Mouse (Mus musculus) hindbrain, postnatal 0 days (tissue): ENCODE results near the gene Cd93. TPM values are rescaled to one million over a fixed set of nuclear protein-coding genes. Genes with fewer than 3 reads are reported as not detected.

Experiments used
- ATAC-seq: fragments of 200-750 bp; cut with Nextera tagmentation; 2 replicates; pipeline ENCODE4 v1.8.0; 2017; ENCODE audit warnings: mild to moderate bottlenecking, moderate TSS enrichment, moderate library complexity
- DNase-seq: peaks from one replicate; pipeline ENCODE4 v3.0.0-alpha.2; 2015; ENCODE audit warnings: low spot score
- H3K27ac ChIP-seq: fragments of 300-500 bp; sonication (generic); 2 replicates; pipeline ENCODE4 v1.5.1; 2014; ENCODE audit warnings: mild to moderate bottlenecking
- H3K27me3 ChIP-seq: fragments of 300-500 bp; sonication (generic); 2 replicates; pipeline ENCODE4 v1.6.1; 2014; ENCODE audit warnings: low read length, mixed read lengths; ENCODE audit not compliant: insufficient read depth
- H3K36me3 ChIP-seq: fragments of 300-500 bp; sonication (generic); 2 replicates; pipeline ENCODE4 v1.6.1; 2014; ENCODE audit warnings: low read length, mixed read lengths; ENCODE audit not compliant: insufficient read depth
- H3K4me1 ChIP-seq: fragments of 300-500 bp; sonication (generic); 2 replicates; pipeline ENCODE4 v1.6.1; 2014; ENCODE audit warnings: antibody characterized with exemption, low read length, mixed read lengths; ENCODE audit not compliant: insufficient read depth
- H3K4me2 ChIP-seq: fragments of 300-500 bp; sonication (generic); 2 replicates; pipeline ENCODE4 v1.6.1; 2014; ENCODE audit warnings: low read depth, mild to moderate bottlenecking, low read length, moderate library complexity, mixed read lengths
- H3K4me3 ChIP-seq: fragments of 300-500 bp; sonication (generic); 2 replicates; pipeline ENCODE4 v1.5.1; 2014; ENCODE audit warnings: low read length
- H3K9ac ChIP-seq: fragments of 300-500 bp; sonication (generic); replicated peaks from 2 replicates; pipeline ENCODE4 v1.6.1; 2014; ENCODE audit warnings: mild to moderate bottlenecking, low read length, moderate library complexity, mixed read lengths
- H3K9me3 ChIP-seq: fragments of 300-500 bp; sonication (generic); 2 replicates; pipeline ENCODE4 v1.6.1; 2016; ENCODE audit warnings: low read length, mixed read lengths
- CTCF ChIP-seq: IDR thresholded peaks from 2 replicates; pipeline ENCODE4 v1.5.1; 2016; ENCODE audit warnings: antibody characterized with exemption, control low read depth, low read depth
- WGBS: fragments of 180-500 bp; shearing (Covaris S2); extraction: QIAGEN DNeasy Blood & Tissue Kit; methylation state at CpG from one replicate; pipeline ENCODE4 v1.1.7; 2014; 5-methylcytosine and 5-hydroxymethylcytosine counted together
- polyA plus RNA-seq: library from polyadenylated mRNA; unstranded; fragments of >200 nt; fragmentation: Nextera tagmentation; extraction: Ambion mirVana; gene quantifications from 2 replicates; pipeline ENCODE4 v1.2.1, GENCODE M21; 2015
- total RNA-seq: library from RNA; depleted of rRNA; stranded (reverse); fragments of >200 nt; gene quantifications from 2 replicates; pipeline ENCODE4 v1.2.3, GENCODE M21; 2014

Cd93 gene
- total and polyA plus RNA-seq, 2 experiments from 2014 or later: 5.3 to 21.5 TPM

- H3K27ac ChIP-seq: no peak overlapping the region
- H3K4me3 ChIP-seq: no peak overlapping the region
- no peaks in the 10 kb centered on the region; the same call in 1 of the 2 replicates for H3K4me1 ChIP-seq
- 70% methylated on average over 2 of the region's 2 CpGs for WGBS
- DNase-seq: no peak
- no peak for ATAC-seq
- no peaks in the 10 kb centered on the region for H3K27me3 ChIP-seq
- no peak for TF ChIP-seq CTCF
- no peak overlapping the region for H3K4me2 ChIP-seq
- H3K9ac ChIP-seq: no peak overlapping the region
- H3K36me3 ChIP-seq: no peaks in the 10 kb centered on the region
- no peaks in the 10 kb centered on the region for H3K9me3 ChIP-seq
Observed at GRCm38 (mm10) chr2:148477346-148477745, 34.0 kb upstream of the Cd93 start.

GRCm38 (mm10) chr2:148476576-148476975 lies 33.2 kb upstream of the Cd93 start:
- no peaks in the 10 kb centered on the region; the same call in 1 of the 2 replicates for H3K4me1 ChIP-seq
- H3K4me3 ChIP-seq: no peak overlapping the region
- H3K27ac ChIP-seq: no peak overlapping the region
- no peak for TF ChIP-seq CTCF
- H3K4me2 ChIP-seq: no peak overlapping the region
- WGBS: 77% methylated on average over 4 of the region's 4 CpGs
- H3K9ac ChIP-seq: no peak overlapping the region
- DNase-seq: no peak
- H3K27me3 ChIP-seq: no peaks in the 10 kb centered on the region
- no peak for ATAC-seq
- no peaks in the 10 kb centered on the region for H3K9me3 ChIP-seq
- no peaks in the 10 kb centered on the region for H3K36me3 ChIP-seq

DNA sequence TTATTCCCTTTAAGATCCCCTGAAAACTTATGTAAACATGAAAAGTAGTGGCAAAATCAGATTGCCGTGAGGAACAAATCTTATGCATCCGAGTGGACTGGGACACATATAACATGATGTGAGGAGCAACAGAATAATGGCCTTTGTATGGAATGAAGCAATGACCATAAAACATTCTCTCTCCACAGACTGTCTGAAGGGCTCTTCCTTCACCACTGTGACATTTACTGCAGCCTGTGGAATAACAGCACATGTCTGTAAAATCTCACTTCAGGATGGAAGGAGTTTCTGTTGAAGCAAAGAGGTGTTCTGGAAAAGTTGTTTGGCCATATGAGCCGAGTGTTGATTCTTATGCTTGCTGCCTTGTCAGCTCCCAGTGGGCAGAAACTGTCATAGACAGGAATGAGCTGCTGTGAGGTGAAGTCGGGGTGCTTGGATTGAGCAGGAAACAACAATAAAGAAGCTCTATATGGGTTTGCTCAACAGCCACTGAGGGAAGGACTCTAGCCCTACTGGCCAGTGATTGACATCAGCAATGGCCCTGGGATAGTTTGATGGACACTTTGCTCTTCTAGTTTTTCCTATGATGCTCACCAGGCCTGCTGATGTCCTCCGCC lies 32.6 kb upstream of the Cd93 start:
- no peak overlapping the region for H3K4me3 ChIP-seq
- TF ChIP-seq CTCF: no peak
- no peaks in the 10 kb centered on the region for H3K27me3 ChIP-seq
- H3K4me2 ChIP-seq: no peak overlapping the region
- no peaks in the 10 kb centered on the region; the same call in 1 of the 2 replicates for H3K4me1 ChIP-seq
- H3K9ac ChIP-seq: no peak overlapping the region
- no peaks in the 10 kb centered on the region for H3K9me3 ChIP-seq
- WGBS: 89% methylated on average over 5 of the region's 5 CpGs
- ATAC-seq: no peak
- no peak for DNase-seq
- no peak overlapping the region for H3K27ac ChIP-seq
- no peaks in the 10 kb centered on the region for H3K36me3 ChIP-seq

DNA sequence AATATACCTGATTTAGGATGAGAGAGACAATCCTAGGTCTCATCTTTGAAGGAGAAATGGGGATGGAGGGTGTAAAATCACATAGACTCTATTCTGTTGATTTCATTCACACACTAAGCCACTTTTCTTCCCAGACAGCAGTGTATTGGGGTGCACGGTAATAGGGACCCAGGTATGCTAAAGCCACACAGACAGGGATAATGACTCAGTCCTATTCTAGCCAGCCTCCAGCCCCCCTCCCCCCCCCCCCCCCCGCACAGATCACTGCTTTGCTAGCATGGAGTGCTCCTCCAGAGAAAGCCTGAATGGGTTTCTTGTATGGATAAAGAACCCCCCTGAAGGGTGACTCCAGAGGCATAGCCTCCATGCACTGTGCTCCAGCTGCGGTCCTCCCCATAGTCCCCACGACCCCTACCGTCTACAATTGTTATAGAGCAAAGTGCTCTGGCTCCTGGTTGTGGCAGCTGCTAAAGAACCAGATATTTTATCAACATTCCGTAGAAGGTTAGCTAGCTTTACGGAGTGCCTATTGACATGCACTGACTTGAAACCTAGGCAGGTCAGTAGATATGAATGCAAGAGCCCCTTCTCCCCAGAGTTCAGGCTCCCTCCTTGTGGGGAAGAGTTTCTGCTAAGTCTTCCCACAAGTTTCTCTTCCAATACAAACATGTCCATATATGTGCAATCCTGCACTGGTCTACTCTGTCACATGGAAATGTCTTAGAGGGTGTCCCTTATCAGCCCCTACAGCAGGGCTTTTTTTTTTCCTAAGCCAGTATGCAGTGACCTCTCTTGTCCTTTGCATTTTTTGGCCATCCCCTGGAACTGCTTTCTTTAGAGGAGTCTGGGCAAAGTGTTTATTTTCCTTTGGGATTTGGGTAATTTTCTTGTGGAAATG lies 26.2 kb upstream of the Cd93 start:
- 39% methylated on average over 6 of the region's 7 CpGs for WGBS
- 0 out of 2 replicates have a peak, but pooled peaks have one; percentile 9 for TF ChIP-seq CTCF
- Histone ChIP-seq H3K4me2 (no peak overlapping the region), H3K4me1 (no peaks in the 10 kb centered on the region), H3K4me3 (no peak overlapping the region), H3K27ac (no peak overlapping the region), H3K36me3 (no peaks in the 10 kb centered on the region), H3K9ac (no peak overlapping the region), H3K27me3 (no peaks in the 10 kb centered on the region), H3K9me3 (no peaks in the 10 kb centered on the region)
- ATAC-seq (no peak), DNase-seq (no peak)

- DNase-seq (no peak), ATAC-seq (no peak)
- H3K27me3 ChIP-seq: no peaks in the 10 kb centered on the region
- H3K27ac ChIP-seq: no peak overlapping the region
- no peak overlapping the region for H3K9ac ChIP-seq
- no peaks in the 10 kb centered on the region for H3K9me3 ChIP-seq
- H3K4me2 ChIP-seq: no peak overlapping the region
- no peaks in the 10 kb centered on the region for H3K4me1 ChIP-seq
- WGBS: 76% methylated on average over 3 of the region's 3 CpGs
- no peak overlapping the region for H3K4me3 ChIP-seq
- TF ChIP-seq CTCF: no peak
- H3K36me3 ChIP-seq: no peaks in the 10 kb centered on the region
Observed at GRCm38 (mm10) chr2:148467921-148468440, 24.6 kb upstream of the Cd93 start.

DNA sequence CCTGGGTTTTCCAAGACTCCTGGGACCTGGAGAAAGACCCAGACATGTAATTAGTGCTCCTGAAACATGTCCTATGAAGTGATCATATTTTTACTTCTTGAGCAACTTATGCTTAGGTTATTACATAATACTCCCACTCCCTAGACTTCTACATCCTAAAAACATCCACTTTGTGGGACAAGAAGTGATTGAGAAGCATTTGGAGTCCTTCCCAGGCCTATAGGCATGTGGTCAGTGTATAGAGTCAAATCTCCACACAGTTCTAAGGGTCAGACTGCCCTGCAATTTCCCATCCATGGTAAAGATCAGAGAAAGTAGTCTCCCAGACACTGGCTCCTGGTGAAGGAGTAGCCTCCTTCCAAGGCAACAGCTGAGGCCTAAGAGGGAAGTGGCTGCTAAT lies 12.0 kb upstream of the Cd93 start:
- H3K9ac ChIP-seq: no peak overlapping the region

More for the DNA sequence above, 12.0 kb upstream of the Cd93 start:
- no peaks in the 10 kb centered on the region for H3K36me3 ChIP-seq
- H3K4me2 ChIP-seq: no peak overlapping the region
- TF ChIP-seq CTCF: no peak
- ATAC-seq (no peak), DNase-seq (no peak)
- H3K9me3 ChIP-seq: no peaks in the 10 kb centered on the region
- H3K4me1 ChIP-seq: no peaks in the 10 kb centered on the region
- no peaks in the 10 kb centered on the region for H3K27me3 ChIP-seq
- H3K4me3 ChIP-seq: no peak overlapping the region
- no peak overlapping the region for H3K27ac ChIP-seq
